11 mouse cellular contexts compared by ENCODE assay signal in the genomic region with DNA sequence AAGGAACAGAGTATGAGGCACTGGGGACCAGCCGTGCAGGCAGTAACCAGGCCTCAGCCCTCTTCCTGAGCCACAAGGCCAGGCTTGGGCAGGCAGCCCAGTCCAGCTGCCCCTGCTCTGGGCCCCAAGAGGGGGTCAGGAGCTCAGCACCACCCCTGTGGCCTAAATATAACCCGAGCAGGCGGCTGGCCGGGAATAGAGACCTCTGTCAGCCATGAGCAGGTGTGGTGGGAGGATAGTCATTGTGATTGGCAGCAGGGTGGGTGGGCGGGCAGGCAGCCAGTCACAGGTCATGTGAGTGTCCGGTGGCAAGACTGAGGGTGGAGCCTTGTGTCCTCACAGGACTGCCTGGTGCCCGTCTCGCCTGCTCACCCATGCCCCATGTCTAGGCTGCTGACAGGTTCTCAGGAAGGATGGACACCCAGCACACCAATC. TPM values are rescaled to one million over a fixed set of nuclear protein-coding genes. Genes with fewer than 3 reads are reported as not detected.
A peak's percentile ranks its signal among the peaks of the same experiment; 100 is the strongest.
DNase-seq lines count a peak whose midpoint lies in the region; ATAC-seq lines count a peak whose summit lies in the region.
"Had no signal": no experiment of that assay in that cellular context is flagged by ENCODE, and none has a peak within 500 bp of the region (broad histone marks: within the 10 kb centered on the region; RNA-seq: fewer than 3 reads in every experiment).

No protein-coding gene starts in this region.

- ATAC-seq in lung, embryonic 16.5 days (ENCODE audit: low read depth) = peak; percentile 7; the same call in 1 of the 2 replicates
- ATAC-seq in kidney, embryonic 14.5 days (ENCODE audit: low FRiP score, low TSS enrichment) = peak; percentile 40
- peak; percentile 23; the same call in 1 of the 2 replicates for ATAC-seq in stomach, embryonic 15.5 days (ENCODE audit: insufficient read depth, low FRiP score, low read depth)
- ATAC-seq in midbrain, embryonic 15.5 days (replicated peaks) = no peak

- H3K4me2 ChIP-seq in lung, embryonic 16.5 days (ENCODE audit: low read depth, low read length) = no peak overlapping the region
- no peak overlapping the region for H3K4me2 ChIP-seq in kidney, embryonic 14.5 days (replicated peaks; ENCODE audit: low read depth, low read length)
- no peak overlapping the region for H3K4me2 ChIP-seq in stomach, embryonic 15.5 days
- no peak overlapping the region for H3K4me2 ChIP-seq in midbrain, embryonic 15.5 days

- H3K27ac ChIP-seq in lung, embryonic 16.5 days (ENCODE audit: low read length) = no peak overlapping the region; the same call in 1 of the 2 replicates
- H3K27ac ChIP-seq in kidney, embryonic 14.5 days (ENCODE audit: low read depth, low read length) = no peak overlapping the region
- no peak overlapping the region for H3K27ac ChIP-seq in stomach, embryonic 15.5 days
- H3K27ac ChIP-seq in midbrain, embryonic 15.5 days = no peak overlapping the region

- no peaks in the 10 kb centered on the region for H3K27me3 ChIP-seq in lung, embryonic 16.5 days (ENCODE audit: control insufficient read depth, insufficient read depth, low read depth, low read length)
- peaks cover 9% of the 10 kb centered on the region; the same call in 1 of the 2 replicates for H3K27me3 ChIP-seq in kidney, embryonic 14.5 days (ENCODE audit: control insufficient read depth, insufficient read depth, low read length)
- no peaks in the 10 kb centered on the region for H3K27me3 ChIP-seq in stomach, embryonic 15.5 days (replicated peaks)
- 0 out of 2 replicates have a peak, but pooled peaks cover 3% of the 10 kb centered on the region for H3K27me3 ChIP-seq in midbrain, embryonic 15.5 days (replicated peaks)

- no peaks in the 10 kb centered on the region for H3K36me3 ChIP-seq in lung, embryonic 16.5 days (ENCODE audit: control insufficient read depth, insufficient read depth, low read length)
- H3K36me3 ChIP-seq in kidney, embryonic 14.5 days (ENCODE audit: control insufficient read depth, insufficient read depth, low read length) = no peaks in the 10 kb centered on the region
- H3K36me3 ChIP-seq in stomach, embryonic 15.5 days = no peaks in the 10 kb centered on the region
- H3K36me3 ChIP-seq in midbrain, embryonic 15.5 days (replicated peaks) = no peaks in the 10 kb centered on the region

- WGBS in lung, embryonic 16.5 days = 53% methylated on average over 8 of the region's 8 CpGs
- 33% methylated on average over 8 of the region's 8 CpGs for WGBS in kidney, embryonic 14.5 days
- 45% methylated on average over 8 of the region's 8 CpGs for WGBS in stomach, embryonic 15.5 days
- WGBS in midbrain, embryonic 15.5 days = 58% methylated on average over 8 of the region's 8 CpGs

- H3K4me3 ChIP-seq in lung, embryonic 16.5 days (ENCODE audit: low read length) = no peak overlapping the region
- H3K4me3 ChIP-seq in kidney, embryonic 14.5 days (ENCODE audit: low read length) = no peak overlapping the region
- no peak overlapping the region for H3K4me3 ChIP-seq in stomach, embryonic 15.5 days (replicated peaks)
- H3K4me3 ChIP-seq in midbrain, embryonic 15.5 days = no peak overlapping the region

- no peak for DNase-seq in lung, postnatal 4 days
- DNase-seq in heart, adult 8-10 months (ENCODE audit: low spot score) = peak; percentile 54
- DNase-seq in spleen, adult 18-20 months = no peak
- no peak for DNase-seq in spleen, adult 12 weeks (ENCODE audit: low spot score)
- DNase-seq: midbrain, embryonic 14.5 days; right cerebral cortex, adult 18-20 months had no signal

- no peaks in the 10 kb centered on the region for H3K9me3 ChIP-seq in lung, embryonic 16.5 days (ENCODE audit: control insufficient read depth, low read length)
- no peaks in the 10 kb centered on the region for H3K9me3 ChIP-seq in kidney, embryonic 14.5 days (ENCODE audit: control insufficient read depth, low read length)
- H3K9me3 ChIP-seq in stomach, embryonic 15.5 days = no peaks in the 10 kb centered on the region
- no peaks in the 10 kb centered on the region for H3K9me3 ChIP-seq in midbrain, embryonic 15.5 days

- H3K4me1 ChIP-seq in lung, embryonic 16.5 days (replicated peaks; ENCODE audit: control insufficient read depth, insufficient read depth, low read length) = peaks cover 27% of the 10 kb centered on the region
- peaks cover 18% of the 10 kb centered on the region for H3K4me1 ChIP-seq in kidney, embryonic 14.5 days (ENCODE audit: control insufficient read depth, insufficient read depth, low read length)
- peaks cover 30% of the 10 kb centered on the region for H3K4me1 ChIP-seq in stomach, embryonic 15.5 days
- no peaks in the 10 kb centered on the region for H3K4me1 ChIP-seq in midbrain, embryonic 15.5 days

- H3K9ac ChIP-seq in lung, embryonic 16.5 days (ENCODE audit: low read length) = peak overlapping the region; percentile 12; the same call in 1 of the 2 replicates
- no peak overlapping the region for H3K9ac ChIP-seq in kidney, embryonic 14.5 days (ENCODE audit: low read depth, low read length)
- no peak overlapping the region for H3K9ac ChIP-seq in stomach, embryonic 15.5 days
- no peak overlapping the region for H3K9ac ChIP-seq in midbrain, embryonic 15.5 days

RNA-seq across cellular contexts. Expression of a gene that starts 13.8 kb away (rescaled TPM):
- polyA plus RNA-seq in lung, embryonic 16.5 days (2015; fragmentation: Nextera tagmentation; extraction: Ambion mirVana) = 5.5 and 6.2 TPM in 2 replicates
- 1 to 10 TPM; 1.0 to 2.0 (median 1.1) TPM for total RNA-seq in heart, adult 8-10 months (2022)
- polyA plus RNA-seq in kidney, embryonic 14.5 days (2014; fragmentation: Nextera tagmentation; extraction: Ambion mirVana) = 0.61 and 0.63 TPM in 2 replicates
- 0.85 and 1.1 TPM in 2 replicates for polyA plus RNA-seq in stomach, embryonic 15.5 days (2015; fragmentation: Nextera tagmentation; extraction: Ambion mirVana)
- 0.80 and 0.98 TPM in 2 replicates for polyA plus RNA-seq in midbrain, embryonic 15.5 days (2015; fragmentation: Nextera tagmentation; extraction: Ambion mirVana)
- total RNA-seq: MEL had no signal

RNA-seq across cellular contexts. Expression of a gene that starts 17.9 kb away (rescaled TPM):
- 2.0 and 2.2 TPM in 2 replicates for polyA plus RNA-seq in lung, embryonic 16.5 days (2015; fragmentation: Nextera tagmentation; extraction: Ambion mirVana)
- 1 to 10 TPM in 1 of 4 experiments, under 1 TPM in 3; 0.28 to 1.9 (median 0.36) TPM for total RNA-seq in heart, adult 8-10 months (2022)
- 1.1 and 1.6 TPM in 2 replicates for polyA plus RNA-seq in kidney, embryonic 14.5 days (2014; fragmentation: Nextera tagmentation; extraction: Ambion mirVana)
- polyA plus RNA-seq in stomach, embryonic 15.5 days (2015; fragmentation: Nextera tagmentation; extraction: Ambion mirVana) = 1.3 and 1.6 TPM in 2 replicates
- polyA plus RNA-seq in midbrain, embryonic 15.5 days (2015; fragmentation: Nextera tagmentation; extraction: Ambion mirVana) = 13.1 and 13.7 TPM in 2 replicates

RNA-seq across cellular contexts. Expression of a gene that starts 21.9 kb away (rescaled TPM):
- 3.6 and 4.2 TPM in 2 replicates for polyA plus RNA-seq in lung, embryonic 16.5 days (2015; fragmentation: Nextera tagmentation; extraction: Ambion mirVana)
- 1 to 10 TPM in 1 of 4 experiments, under 1 TPM in 3; 0.46 to 2.0 (median 0.66) TPM for total RNA-seq in heart, adult 8-10 months (2022)
- 1.2 and 1.7 TPM in 2 replicates for polyA plus RNA-seq in kidney, embryonic 14.5 days (2014; fragmentation: Nextera tagmentation; extraction: Ambion mirVana)
- 2.6 and 3.4 TPM in 2 replicates for polyA plus RNA-seq in stomach, embryonic 15.5 days (2015; fragmentation: Nextera tagmentation; extraction: Ambion mirVana)
- 22.8 and 23.3 TPM in 2 replicates for polyA plus RNA-seq in midbrain, embryonic 15.5 days (2015; fragmentation: Nextera tagmentation; extraction: Ambion mirVana)

RNA-seq across cellular contexts. Expression of a gene that starts 25.5 kb away (rescaled TPM):
- 21.1 and 22.2 TPM in 2 replicates for polyA plus RNA-seq in lung, embryonic 16.5 days (2015; fragmentation: Nextera tagmentation; extraction: Ambion mirVana)
- total RNA-seq in heart, adult 8-10 months (2022) = 1 to 10 TPM; 2.2 to 4.1 (median 3.0) TPM
- polyA plus RNA-seq in kidney, embryonic 14.5 days (2014; fragmentation: Nextera tagmentation; extraction: Ambion mirVana) = 12.2 and 14.2 TPM in 2 replicates
- 21.7 and 22.9 TPM in 2 replicates for polyA plus RNA-seq in stomach, embryonic 15.5 days (2015; fragmentation: Nextera tagmentation; extraction: Ambion mirVana)
- polyA plus RNA-seq in midbrain, embryonic 15.5 days (2015; fragmentation: Nextera tagmentation; extraction: Ambion mirVana) = 223 and 229 TPM in 2 replicates
